Mouse (Mus musculus) MEL (cell line): Measurements from ENCODE around the gene Pdzd7.

Experiments
- KAT2A ChIP-seq: conservative IDR thresholded peaks from 2 replicates; pipeline ENCODE4 v1.6.1; 2012; ENCODE audit warnings: low read depth, low read length, improper control_type of control experiment, inconsistent platforms
- MAZ ChIP-seq: IDR thresholded peaks from 2 replicates; pipeline ENCODE4 v1.6.1; 2012; ENCODE audit warnings: low read depth, mild to moderate bottlenecking, inconsistent platforms, low read length, improper control_type of control experiment
- POLR2A ChIP-seq, 2 experiments: IDR thresholded peaks; 2 replicates each; pipeline ENCODE4 v1.6.1; 2011 to 2012; ENCODE audit warnings: low read length in 2 of 2, mild to moderate bottlenecking in 2 of 2, control low read depth in 1 of 2, improper control_type of control experiment in 1 of 2, low read depth in 1 of 2, moderate library complexity in 1 of 2; ENCODE audit not compliant: control insufficient read depth in 1 of 2, insufficient read depth in 1 of 2, poor library complexity in 1 of 2

DNA sequence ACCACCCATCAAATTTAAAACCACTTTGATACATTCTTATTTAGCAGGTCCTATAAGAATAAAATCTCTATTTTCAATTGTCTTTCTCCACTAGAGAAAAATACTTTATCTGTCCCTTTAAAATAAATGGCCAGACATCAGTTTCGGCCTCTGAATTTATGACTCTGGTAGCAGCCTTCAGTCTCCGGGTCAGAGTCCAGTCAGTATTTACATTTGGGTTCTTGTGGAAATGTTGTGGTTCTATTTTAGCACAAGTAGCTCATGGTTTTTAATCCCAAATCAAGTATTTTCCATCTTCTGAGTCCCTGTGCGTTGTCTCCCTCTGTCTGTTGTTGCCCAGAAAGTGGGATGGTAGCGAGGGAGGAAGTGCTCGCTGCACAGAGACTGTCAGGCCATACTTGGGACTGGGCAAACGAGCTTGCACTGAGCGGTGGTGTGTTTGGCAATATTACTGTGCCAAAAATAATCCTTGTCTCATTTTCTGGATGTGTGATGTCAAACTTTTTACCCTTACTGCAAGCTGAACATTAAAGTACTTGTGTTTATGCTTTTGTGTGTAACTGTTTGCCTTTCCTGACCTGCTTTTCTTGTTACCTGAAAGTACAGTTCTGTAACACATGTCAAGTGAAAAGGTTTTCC is 62.9 kb downstream of the Pdzd7 start:
- TF ChIP-seq KAT2A (no peak), POLR2A (IDR thresholded peaks at IDR 0.05; ENCODE audit: control insufficient read depth in 1 of 2, insufficient read depth in 1 of 2, low read depth in 1 of 2, low read length in 2 of 2, poor library complexity in 1 of 2) (no peak), MAZ (no peak)
